Mouse (Mus musculus) heart, embryonic 15.5 days (tissue): ENCODE results near the gene Lrrfip1. TPM values are rescaled to one million over a fixed set of nuclear protein-coding genes. Genes with fewer than 3 reads are reported as not detected.

Experiments
- ATAC-seq: fragments of 200-750 bp; cut with Nextera tagmentation; replicated peaks from 2 replicates; pipeline ENCODE4 v1.8.0; 2017; ENCODE audit warnings: low read depth, moderate TSS enrichment; ENCODE audit not compliant: insufficient number of reproducible peaks, insufficient read depth, low FRiP score
- H3K27ac ChIP-seq: fragments of 300-500 bp; sonication (generic); 2 replicates; pipeline ENCODE4 v1.5.1; 2015; ENCODE audit warnings: mild to moderate bottlenecking, inconsistent platforms
- H3K27me3 ChIP-seq: fragments of 300-500 bp; sonication (generic); 2 replicates; pipeline ENCODE4 v1.6.1; 2015; ENCODE audit warnings: inconsistent platforms
- H3K36me3 ChIP-seq: fragments of 300-500 bp; sonication (generic); 2 replicates; pipeline ENCODE4 v1.6.1; 2015; ENCODE audit warnings: mild to moderate bottlenecking, inconsistent platforms
- H3K4me1 ChIP-seq: fragments of 300-500 bp; sonication (generic); replicated peaks from 2 replicates; pipeline ENCODE4 v1.6.1; 2015; ENCODE audit warnings: inconsistent platforms
- H3K4me2 ChIP-seq: fragments of 300-500 bp; sonication (generic); 2 replicates; pipeline ENCODE4 v1.6.1; 2015; ENCODE audit warnings: inconsistent platforms, mild to moderate bottlenecking, moderate library complexity
- H3K4me3 ChIP-seq: fragments of 300-500 bp; sonication (generic); 2 replicates; pipeline ENCODE4 v1.5.1; 2015; ENCODE audit warnings: mild to moderate bottlenecking, inconsistent platforms
- H3K9ac ChIP-seq: fragments of 300-500 bp; sonication (generic); 2 replicates; pipeline ENCODE4 v1.6.1; 2015; ENCODE audit warnings: mild to moderate bottlenecking, inconsistent platforms
- H3K9me3 ChIP-seq: fragments of 300-500 bp; sonication (generic); replicated peaks from 2 replicates; pipeline ENCODE4 v1.6.1; 2016; ENCODE audit warnings: inconsistent platforms
- WGBS: fragments of 180-500 bp; shearing (Covaris S2); methylation state at CpG from one replicate; pipeline ENCODE4 v1.1.7; 2015; ENCODE audit warnings: mixed read lengths; 5-methylcytosine and 5-hydroxymethylcytosine counted together
- polyA plus RNA-seq: library from polyadenylated mRNA; unstranded; fragments of >200 nt; fragmentation: Nextera tagmentation; extraction: Ambion mirVana; gene quantifications from 2 replicates; pipeline ENCODE4 v1.2.1, GENCODE M21; 2015

Gene Lrrfip1
- polyA plus RNA-seq, 1 experiment from 2014 or later = 149 TPM

DNA sequence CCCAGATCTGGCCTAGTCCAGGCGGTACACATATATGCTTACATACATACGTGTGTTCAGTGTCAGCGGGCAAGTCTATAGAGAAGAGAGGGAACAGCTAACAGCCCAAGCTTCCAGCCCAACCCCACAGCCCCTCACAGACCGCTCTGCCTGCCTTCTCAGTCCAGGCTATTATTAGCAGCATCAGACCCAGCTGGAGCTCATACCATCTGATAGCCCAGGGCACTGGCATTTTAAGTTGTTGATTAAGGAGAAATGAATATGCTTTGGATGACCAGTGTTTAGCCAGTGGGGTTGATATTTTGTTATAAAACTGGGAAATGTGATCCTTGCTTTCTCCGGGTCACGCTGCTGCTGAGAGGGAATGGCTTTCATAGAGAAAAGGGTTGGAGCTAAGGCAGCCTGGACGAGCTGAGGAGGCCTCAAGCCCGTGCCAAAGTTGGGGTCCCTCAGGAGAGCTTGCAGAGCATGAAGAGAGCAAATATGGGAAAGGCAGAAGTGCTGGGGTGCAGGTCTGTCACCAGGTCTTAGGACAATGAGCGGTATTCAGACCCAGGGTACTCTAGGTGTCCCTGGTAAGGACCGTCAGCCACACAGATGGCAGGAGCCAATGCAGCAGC lies 73.2 kb downstream of the Lrrfip1 start:
- peak overlapping the region; percentile 94 for H3K27ac ChIP-seq
- H3K9ac ChIP-seq = peak overlapping the region; percentile 33; the same call in 1 of the 2 replicates
- peak overlapping the region; percentile 55 for H3K4me2 ChIP-seq
- H3K4me3 ChIP-seq = peak overlapping the region; percentile 22
- 45% methylated on average over 10 of the region's 10 CpGs for WGBS
- peak; percentile 90 for ATAC-seq
- H3K27me3 ChIP-seq = no peaks in the 10 kb centered on the region
- H3K9me3 ChIP-seq = no peaks in the 10 kb centered on the region
- H3K4me1 ChIP-seq = peaks cover 75% of the 10 kb centered on the region
- 0 out of 2 replicates have a peak, but pooled peaks cover 6% of the 10 kb centered on the region for H3K36me3 ChIP-seq

DNA sequence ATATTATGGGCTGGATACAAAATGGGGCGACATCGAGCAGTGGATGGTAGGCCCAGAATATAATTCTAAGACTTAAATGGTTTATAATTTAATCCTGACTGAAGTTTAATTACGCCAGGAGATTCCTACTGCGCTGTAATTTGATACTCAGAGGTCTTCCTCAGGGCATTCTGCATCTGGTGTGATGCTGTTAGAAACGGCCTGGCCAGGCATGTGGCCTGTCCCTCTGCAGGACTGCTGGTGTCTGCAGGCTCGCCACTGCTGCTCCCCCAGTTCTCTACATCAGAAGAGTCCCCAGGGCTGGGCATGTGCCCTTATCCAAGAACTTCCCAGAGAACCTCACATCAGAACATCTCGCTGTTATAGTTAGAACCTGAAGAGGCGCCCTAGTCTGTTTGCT lies 78.4 kb downstream of the Lrrfip1 start:
- peak overlapping the region; percentile 79 for H3K27ac ChIP-seq
- no peak overlapping the region for H3K4me3 ChIP-seq
- 56% methylated on average over 8 of the region's 8 CpGs for WGBS
- H3K4me1 ChIP-seq = peaks cover 73% of the 10 kb centered on the region
- H3K27me3 ChIP-seq = no peaks in the 10 kb centered on the region
- no peak overlapping the region for H3K4me2 ChIP-seq
- ATAC-seq = peak; percentile 23; the same call in 1 of the 2 replicates
- no peaks in the 10 kb centered on the region for H3K9me3 ChIP-seq
- peaks cover 9% of the 10 kb centered on the region; the same call in 1 of the 2 replicates for H3K36me3 ChIP-seq
- H3K9ac ChIP-seq = peak overlapping the region; percentile 7; the same call in 1 of the 2 replicates

DNA sequence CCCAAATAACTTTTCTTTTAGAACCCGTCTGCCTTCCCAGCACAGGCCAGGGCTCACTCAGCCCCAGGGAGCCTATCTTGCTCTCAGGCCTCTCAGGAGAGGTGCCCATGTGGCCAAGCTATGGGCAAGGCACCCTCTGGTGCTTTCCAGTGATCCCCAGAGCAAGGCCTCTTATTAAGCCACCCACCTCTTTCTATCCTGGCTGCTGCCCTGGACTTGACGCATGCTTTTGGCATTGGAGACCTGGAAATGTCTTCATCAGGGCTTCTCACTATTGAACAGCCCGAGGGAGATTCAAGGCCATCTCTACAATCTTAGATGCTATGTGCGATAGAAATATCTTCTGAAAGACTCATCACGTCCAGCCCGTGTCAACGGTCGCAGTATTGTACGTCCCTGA lies 78.9 kb downstream of the Lrrfip1 start:
- ATAC-seq = 0 out of 2 replicates have a peak, but pooled peaks have one; percentile 23
- H3K4me1 ChIP-seq = peaks cover 73% of the 10 kb centered on the region
- 51% methylated on average over 9 of the region's 9 CpGs for WGBS
- no peak overlapping the region for H3K4me3 ChIP-seq
- H3K9ac ChIP-seq = peak overlapping the region; percentile 7; the same call in 1 of the 2 replicates
- H3K9me3 ChIP-seq = no peaks in the 10 kb centered on the region
- no peaks in the 10 kb centered on the region for H3K27me3 ChIP-seq
- H3K27ac ChIP-seq = peak overlapping the region; percentile 79
- peaks cover 9% of the 10 kb centered on the region; the same call in 1 of the 2 replicates for H3K36me3 ChIP-seq
- H3K4me2 ChIP-seq = no peak overlapping the region

DNA sequence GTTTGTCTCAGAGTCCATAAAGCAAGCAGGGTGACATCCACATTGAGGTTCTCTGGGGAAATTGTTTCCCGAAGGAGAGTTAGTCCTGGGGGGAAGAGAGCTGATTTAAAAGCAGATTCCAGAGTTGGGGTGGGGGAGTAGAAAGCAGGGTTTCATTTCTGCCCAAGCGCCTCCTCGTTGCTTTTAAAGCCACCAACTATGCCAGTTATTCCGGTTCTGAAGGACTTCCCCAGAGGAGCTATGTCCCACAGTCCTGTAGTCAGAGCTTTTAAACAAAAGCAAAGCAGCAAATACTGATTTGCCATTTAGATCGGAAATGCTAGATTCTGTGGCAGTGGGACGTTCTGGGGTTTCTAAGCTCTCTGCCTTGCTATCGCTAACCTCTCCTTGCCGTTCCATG lies 79.4 kb downstream of the Lrrfip1 start:
- Histone ChIP-seq H3K4me3 (no peak overlapping the region), H3K27ac (peak overlapping the region; percentile 79), H3K4me2 (no peak overlapping the region), H3K4me1 (peaks cover 74% of the 10 kb centered on the region), H3K36me3 (peaks cover 9% of the 10 kb centered on the region; the same call in 1 of the 2 replicates), H3K9ac (no peak overlapping the region), H3K9me3 (no peaks in the 10 kb centered on the region), H3K27me3 (no peaks in the 10 kb centered on the region)
- 61% methylated on average over 8 of the region's 8 CpGs for WGBS
- ATAC-seq = no peak

DNA sequence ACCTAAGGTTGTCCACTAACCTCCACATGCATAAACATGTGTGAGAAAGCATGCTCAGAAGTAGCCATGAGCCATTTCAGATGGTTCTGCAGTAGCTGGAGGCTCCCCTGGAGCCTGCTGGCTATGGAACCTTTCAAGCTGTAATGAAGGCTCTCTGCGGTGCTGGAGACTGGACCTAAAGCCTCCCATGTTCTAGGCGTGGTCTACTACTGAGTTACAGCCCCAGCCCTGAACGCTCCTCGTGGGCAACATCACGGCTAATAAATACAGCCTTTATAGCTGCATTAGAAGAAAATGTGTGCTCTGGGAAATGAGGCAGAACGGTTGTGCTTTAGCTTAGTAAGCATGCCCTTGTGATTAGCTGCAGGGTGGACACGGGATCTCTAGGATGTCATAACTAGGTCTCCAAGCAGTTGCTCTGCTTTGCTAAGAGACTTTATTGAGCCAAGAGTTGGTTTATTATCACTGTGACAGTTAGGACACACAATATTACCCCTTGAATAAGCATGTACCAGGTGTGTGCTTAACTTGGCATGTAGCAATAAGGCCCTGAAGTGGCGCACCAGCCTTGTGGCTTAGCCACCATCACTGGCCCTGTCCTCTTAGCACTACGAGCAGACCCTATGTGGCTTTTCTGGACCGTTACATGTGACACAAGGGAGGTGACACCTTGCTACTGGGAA lies 81.3 kb downstream of the Lrrfip1 start:
- peaks cover 78% of the 10 kb centered on the region for H3K4me1 ChIP-seq
- no peaks in the 10 kb centered on the region for H3K9me3 ChIP-seq
- no peaks in the 10 kb centered on the region for H3K27me3 ChIP-seq
- H3K27ac ChIP-seq = peak overlapping the region; percentile 64
- no peak overlapping the region for H3K4me3 ChIP-seq
- no peak overlapping the region for H3K4me2 ChIP-seq
- peaks cover 12% of the 10 kb centered on the region; the same call in 1 of the 2 replicates for H3K36me3 ChIP-seq
- ATAC-seq = no peak
- no peak overlapping the region for H3K9ac ChIP-seq
- WGBS = 86% methylated on average over 10 of the region's 10 CpGs

DNA sequence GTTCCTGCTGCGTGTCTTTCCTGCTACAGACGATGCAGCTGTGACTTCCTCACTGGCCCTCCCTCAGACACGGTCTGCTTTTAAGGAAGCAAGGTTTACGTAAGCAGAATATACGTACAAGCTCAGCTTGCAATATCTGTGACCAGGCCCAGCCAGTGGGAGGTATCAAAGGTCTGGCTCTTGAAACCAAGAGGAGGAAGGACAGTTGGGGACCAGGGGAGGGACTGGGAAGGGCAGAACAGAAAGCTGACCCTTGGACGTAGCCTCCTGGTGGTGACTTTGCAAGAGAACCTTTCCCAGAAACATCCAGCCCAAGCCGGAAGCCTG lies 81.8 kb downstream of the Lrrfip1 start:
- Histone ChIP-seq H3K4me2 (no peak overlapping the region), H3K27me3 (no peaks in the 10 kb centered on the region), H3K9ac (no peak overlapping the region), H3K9me3 (no peaks in the 10 kb centered on the region), H3K4me3 (no peak overlapping the region), H3K36me3 (peaks cover 8% of the 10 kb centered on the region; the same call in 1 of the 2 replicates), H3K4me1 (peaks cover 82% of the 10 kb centered on the region), H3K27ac (peak overlapping the region; percentile 64)
- WGBS = 59% methylated on average over 7 of the region's 7 CpGs
- no peak for ATAC-seq

DNA sequence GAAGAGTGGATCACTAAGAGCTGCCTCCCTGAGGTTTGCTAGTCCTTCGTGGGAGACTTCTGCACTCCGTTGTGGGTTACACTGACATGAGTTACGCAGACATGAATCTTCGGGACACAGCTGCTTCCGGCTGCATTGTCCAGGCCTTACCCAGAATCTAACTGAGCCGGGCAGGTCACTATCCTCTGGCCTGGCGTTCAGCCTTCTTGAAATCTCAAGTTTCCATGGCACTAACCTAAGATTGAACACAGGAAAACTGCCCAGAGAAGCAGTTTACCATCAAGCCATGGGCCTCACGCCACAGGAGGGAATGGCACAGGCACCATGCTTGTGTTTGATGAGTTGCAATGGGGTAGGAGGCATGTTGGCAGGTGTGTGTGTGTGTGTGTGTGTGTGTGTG lies 85.8 kb downstream of the Lrrfip1 start:
- Histone ChIP-seq H3K27me3 (no peaks in the 10 kb centered on the region), H3K4me1 (peaks cover 85% of the 10 kb centered on the region), H3K36me3 (peaks cover 8% of the 10 kb centered on the region; the same call in 1 of the 2 replicates), H3K9me3 (no peaks in the 10 kb centered on the region), H3K4me3 (no peak overlapping the region), H3K9ac (peak overlapping the region; percentile 18; the same call in 1 of the 2 replicates), H3K4me2 (peak overlapping the region; percentile 5; the same call in 1 of the 2 replicates), H3K27ac (peak overlapping the region; percentile 91)
- no peak; the same call in 1 of the 2 replicates for ATAC-seq
- 60% methylated on average over 8 of the region's 8 CpGs for WGBS

DNA sequence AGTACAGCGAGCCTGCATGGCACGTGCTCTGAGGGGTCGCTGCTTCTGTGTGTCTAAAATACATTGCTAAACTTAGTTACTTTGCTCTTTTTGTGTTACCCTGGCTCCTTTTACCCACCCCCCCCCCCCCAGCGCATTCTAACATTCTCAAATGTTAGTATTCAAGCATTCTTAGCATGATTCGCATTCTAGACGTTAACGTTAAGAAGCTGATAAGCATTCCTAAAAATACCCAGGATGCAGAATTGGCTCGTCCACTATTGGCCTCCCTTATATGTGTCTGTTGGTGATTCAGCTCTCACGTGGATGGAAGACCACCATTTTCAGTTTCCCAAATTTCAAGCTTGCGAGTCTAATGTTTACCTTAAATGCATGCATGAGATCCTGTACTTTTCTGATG lies 86.5 kb downstream of the Lrrfip1 start:
- Histone ChIP-seq H3K4me3 (no peak overlapping the region), H3K4me2 (peak overlapping the region; percentile 5; the same call in 1 of the 2 replicates), H3K27ac (peak overlapping the region; percentile 91), H3K4me1 (peaks cover 79% of the 10 kb centered on the region), H3K9ac (no peak overlapping the region; the same call in 1 of the 2 replicates), H3K36me3 (peaks cover 10% of the 10 kb centered on the region; the same call in 1 of the 2 replicates), H3K27me3 (no peaks in the 10 kb centered on the region), H3K9me3 (no peaks in the 10 kb centered on the region)
- 25% methylated on average over 10 of the region's 10 CpGs for WGBS
- peak; percentile 49 for ATAC-seq

DNA sequence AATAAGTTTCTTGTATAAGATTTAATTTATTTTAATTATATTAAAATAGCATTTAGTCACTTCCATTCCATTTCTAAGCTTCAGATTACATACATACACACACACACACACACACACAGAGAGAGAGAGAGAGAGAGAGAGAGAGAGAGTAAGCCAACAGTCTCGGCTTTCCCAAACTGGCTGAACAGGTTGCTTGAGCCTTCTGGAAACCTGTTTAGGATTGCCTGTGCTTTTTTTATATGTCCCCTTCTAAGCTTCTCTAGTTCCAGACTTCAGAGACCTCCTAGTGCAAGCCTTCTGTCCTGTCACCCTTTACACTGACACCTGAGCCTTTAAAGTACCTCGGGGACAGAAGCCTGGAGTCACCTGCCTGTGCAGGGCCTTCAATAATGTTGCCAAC lies 87.1 kb downstream of the Lrrfip1 start:
- H3K4me1 ChIP-seq = peaks cover 72% of the 10 kb centered on the region

DNA sequence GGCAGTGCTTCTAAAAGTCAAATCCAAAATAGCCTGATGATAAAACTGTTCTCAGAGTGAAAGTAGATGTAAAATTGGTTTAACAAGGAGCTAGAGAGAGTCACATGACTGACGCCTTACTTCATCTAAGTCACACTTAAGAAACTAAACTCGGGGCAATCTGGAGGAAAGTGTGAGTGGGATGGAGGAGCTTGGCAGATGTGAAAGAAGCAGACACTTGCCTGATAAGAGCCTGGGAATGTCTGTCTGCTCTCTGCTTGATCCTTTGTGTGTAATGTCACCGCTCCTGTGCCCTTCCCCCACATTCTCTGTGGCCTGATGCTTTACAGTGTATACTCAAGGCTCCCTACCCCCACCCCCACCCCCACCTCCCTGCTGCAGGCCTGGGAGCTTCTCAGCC lies 87.8 kb downstream of the Lrrfip1 start:
- 15% methylated on average over 3 of the region's 3 CpGs for WGBS
- Histone ChIP-seq H3K27ac (peak overlapping the region; percentile 91), H3K36me3 (peaks cover 17% of the 10 kb centered on the region; the same call in 1 of the 2 replicates), H3K9me3 (no peaks in the 10 kb centered on the region), H3K4me2 (0 out of 2 replicates have a peak overlapping the region, but pooled peaks have one; percentile 6), H3K4me3 (no peak overlapping the region), H3K27me3 (no peaks in the 10 kb centered on the region), H3K4me1 (peaks cover 68% of the 10 kb centered on the region), H3K9ac (0 out of 2 replicates have a peak overlapping the region, but pooled peaks have one; percentile 14)
- ATAC-seq = no peak

More for the DNA sequence above, 87.1 kb downstream of the Lrrfip1 start:
- Histone ChIP-seq H3K36me3 (peaks cover 17% of the 10 kb centered on the region; the same call in 1 of the 2 replicates), H3K9ac (0 out of 2 replicates have a peak overlapping the region, but pooled peaks have one; percentile 14), H3K27me3 (no peaks in the 10 kb centered on the region), H3K9me3 (no peaks in the 10 kb centered on the region), H3K4me2 (no peak overlapping the region), H3K4me3 (no peak overlapping the region), H3K27ac (peak overlapping the region; percentile 91)
- 37% methylated on average over 2 of the region's 2 CpGs for WGBS
- no peak for ATAC-seq

DNA sequence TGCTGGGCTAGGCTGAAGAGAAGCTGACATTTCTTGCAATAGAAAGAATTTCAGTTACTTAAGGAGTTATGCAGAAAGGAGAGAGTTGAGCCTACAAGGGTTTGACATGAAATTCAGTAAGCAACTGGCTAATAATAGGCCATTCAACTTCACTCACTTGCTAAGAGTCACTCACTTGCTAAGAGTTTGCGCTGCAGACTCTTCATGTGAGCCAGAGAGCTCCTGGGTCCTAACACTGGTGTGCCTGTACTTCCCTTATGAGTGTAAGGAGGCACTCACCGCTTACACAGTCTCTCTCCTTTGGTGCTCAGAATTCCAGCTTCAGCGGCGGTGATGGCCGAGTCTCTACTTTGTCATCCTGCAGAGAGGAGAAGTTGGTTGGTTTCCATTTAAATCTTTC lies 88.2 kb downstream of the Lrrfip1 start:
- H3K9me3 ChIP-seq = no peaks in the 10 kb centered on the region
- no peak overlapping the region for H3K4me2 ChIP-seq
- 59% methylated on average over 5 of the region's 5 CpGs for WGBS
- H3K27me3 ChIP-seq = no peaks in the 10 kb centered on the region
- H3K27ac ChIP-seq = peak overlapping the region; percentile 91
- H3K4me3 ChIP-seq = no peak overlapping the region
- H3K9ac ChIP-seq = 0 out of 2 replicates have a peak overlapping the region, but pooled peaks have one; percentile 14
- H3K36me3 ChIP-seq = peaks cover 17% of the 10 kb centered on the region; the same call in 1 of the 2 replicates
- peaks cover 69% of the 10 kb centered on the region for H3K4me1 ChIP-seq
- ATAC-seq = no peak
